Mouse (Mus musculus) right cerebral cortex, postnatal 25 days (tissue): ENCODE results near the gene Rasd2.

ENCODE experiments used
- DNase-seq: peaks from one replicate; pipeline ENCODE4 v3.0.0; 2022

The Rasd2 gene

GRCm38 (mm10) chr8:75222665-75223064, 8.9 kb downstream of the Rasd2 start:
- DNase-seq, result no peak

- no peak for DNase-seq
Measured at GRCm38 (mm10) chr8:75226773-75227172, 13.0 kb downstream of the Rasd2 start.

- DNase-seq, result no peak
Measured at GRCm38 (mm10) chr8:75233915-75234554, 20.3 kb downstream of the Rasd2 start.

GRCm38 (mm10) chr8:75247331-75247730, 33.6 kb downstream of the Rasd2 start:
- no peak for DNase-seq

- DNase-seq, result no peak
Measured at GRCm38 (mm10) chr8:75249186-75249585, 35.4 kb downstream of the Rasd2 start.

GRCm38 (mm10) chr8:75254027-75254426, 40.3 kb downstream of the Rasd2 start:
- no peak for DNase-seq

- DNase-seq, result no peak
Measured at GRCm38 (mm10) chr8:75255635-75256034, 41.9 kb downstream of the Rasd2 start.

GRCm38 (mm10) chr8:75272166-75272565, 58.4 kb downstream of the Rasd2 start:
- DNase-seq, result no peak
